Comparison of ENCODE assay signal across 28 mouse cellular contexts in genomic region chr7:138182216-138182615, GRCm38 (mm10).
"Had no signal": no experiment of that assay in that cellular context is flagged by ENCODE, and none has a peak within 500 bp of the region (broad histone marks: within the 10 kb centered on the region; RNA-seq: fewer than 3 reads in every experiment).

No protein-coding gene starts in this region.

- H3K9me3 ChIP-seq: hindbrain, embryonic 10.5 days; hindbrain, embryonic 12.5 days; intestine, embryonic 15.5 days; limb, embryonic 10.5 days; limb, embryonic 12.5 days; liver, embryonic 13.5 days; liver, embryonic 15.5 days had no signal

- H3K4me3 ChIP-seq: gastrocnemius, adult 2 months; heart, adult 2 months; hindbrain, embryonic 10.5 days; hindbrain, embryonic 12.5 days; intestine, embryonic 15.5 days; layer of hippocampus, adult 2 months; left cerebral cortex, adult 2 months; limb, embryonic 10.5 days; limb, embryonic 12.5 days; liver, embryonic 13.5 days; liver, embryonic 15.5 days had no signal

- H3K27me3 ChIP-seq: hindbrain, embryonic 12.5 days; intestine, embryonic 15.5 days; limb, embryonic 12.5 days; liver, embryonic 13.5 days; liver, embryonic 15.5 days had no signal

- H3K4me2 ChIP-seq: heart, embryonic 11.5 days; hindbrain, embryonic 12.5 days; hindbrain, embryonic 14.5 days; intestine, embryonic 15.5 days; limb, embryonic 12.5 days; liver, embryonic 11.5 days; liver, embryonic 13.5 days; liver, embryonic 15.5 days had no signal

- H3K4me1 ChIP-seq: hindbrain, embryonic 12.5 days; intestine, embryonic 15.5 days; limb, embryonic 10.5 days; limb, embryonic 12.5 days; liver, embryonic 13.5 days; liver, embryonic 15.5 days had no signal

- ATAC-seq: hindbrain, embryonic 16.5 days; inflammation-experienced regulatory T-cells, adult 6 months; intestine, embryonic 15.5 days; intestine, postnatal 0 days; liver, postnatal 0 days had no signal

- H3K27ac ChIP-seq: gastrocnemius, adult 2 months; heart, adult 2 months; hindbrain, embryonic 10.5 days; hindbrain, embryonic 12.5 days; hindbrain, embryonic 14.5 days; intestine, embryonic 15.5 days; layer of hippocampus, adult 2 months; left cerebral cortex, adult 2 months; limb, embryonic 10.5 days; limb, embryonic 12.5 days; liver, embryonic 13.5 days; liver, embryonic 15.5 days had no signal

- DNase-seq: gastrocnemius, adult 2 months; gastrocnemius, postnatal 10 days; gastrocnemius, postnatal 25 days; heart, adult 2 months; heart, postnatal 10 days; heart, postnatal 4 days; kidney, adult 18-20 months; kidney, adult 8-10 months; kidney, postnatal 10 days; kidney, postnatal 25 days; kidney, postnatal 4 days; liver; liver, embryonic 13.5 days; liver, postnatal 0 days had no signal

- H3K9ac ChIP-seq: hindbrain, embryonic 12.5 days; hindbrain, embryonic 14.5 days; intestine, embryonic 15.5 days; limb, embryonic 12.5 days; liver, embryonic 13.5 days; liver, embryonic 15.5 days; liver, postnatal 0 days had no signal

- H3K36me3 ChIP-seq: hindbrain, embryonic 10.5 days; hindbrain, embryonic 12.5 days; intestine, embryonic 15.5 days; limb, embryonic 10.5 days; limb, embryonic 12.5 days; liver, embryonic 13.5 days; liver, embryonic 15.5 days had no signal
